Mouse (Mus musculus) embryonic facial prominence, embryonic 15.5 days (tissue): Measurements from ENCODE around the gene Sgpl1. TPM values are rescaled to one million over a fixed set of nuclear protein-coding genes. Genes with fewer than 3 reads are reported as not detected.

Experiments used
- ATAC-seq: fragments of 200-750 bp; cut with Nextera tagmentation; 2 replicates; pipeline ENCODE4 v1.8.0; 2017; ENCODE audit warnings: low read depth, moderate TSS enrichment; ENCODE audit not compliant: insufficient number of reproducible peaks, low FRiP score, low TSS enrichment
- H3K27ac ChIP-seq: fragments of 300-500 bp; sonication (generic); replicated peaks from 2 replicates; pipeline ENCODE4 v1.5.1; 2015; ENCODE audit warnings: mild to moderate bottlenecking, inconsistent platforms
- H3K27me3 ChIP-seq: fragments of 300-500 bp; sonication (generic); 2 replicates; pipeline ENCODE4 v1.6.1; 2015; ENCODE audit warnings: inconsistent platforms
- H3K36me3 ChIP-seq: fragments of 300-500 bp; sonication (generic); 2 replicates; pipeline ENCODE4 v1.6.1; 2015; ENCODE audit warnings: mild to moderate bottlenecking, inconsistent platforms
- H3K4me1 ChIP-seq: fragments of 300-500 bp; sonication (generic); 2 replicates; pipeline ENCODE4 v1.6.1; 2015; ENCODE audit warnings: inconsistent platforms
- H3K4me2 ChIP-seq: fragments of 300-500 bp; sonication (generic); replicated peaks from 2 replicates; pipeline ENCODE4 v1.6.1; 2015; ENCODE audit warnings: mild to moderate bottlenecking, inconsistent platforms
- H3K4me3 ChIP-seq: fragments of 300-500 bp; sonication (generic); replicated peaks from 2 replicates; pipeline ENCODE4 v1.5.1; 2015; ENCODE audit warnings: mild to moderate bottlenecking, inconsistent platforms
- H3K9ac ChIP-seq: fragments of 300-500 bp; sonication (generic); 2 replicates; pipeline ENCODE4 v1.6.1; 2015; ENCODE audit warnings: inconsistent platforms
- H3K9me3 ChIP-seq: fragments of 300-500 bp; sonication (generic); replicated peaks from 2 replicates; pipeline ENCODE4 v1.6.1; 2016; ENCODE audit warnings: inconsistent platforms
- WGBS: fragments of 180-500 bp; shearing (Covaris S2); methylation state at CpG from one replicate; pipeline ENCODE4 v1.1.7; 2015; 5-methylcytosine and 5-hydroxymethylcytosine counted together
- polyA plus RNA-seq: library from polyadenylated mRNA; unstranded; fragments of >200 nt; fragmentation: Nextera tagmentation; extraction: Ambion mirVana; gene quantifications from 2 replicates; pipeline ENCODE4 v1.2.1, GENCODE M21; 2015

Gene Sgpl1
- polyA plus RNA-seq, 1 experiment from 2014 or later: 66.7 TPM

- H3K9ac ChIP-seq: no peak overlapping the region
- H3K4me1 ChIP-seq: peaks cover 9% of the 10 kb centered on the region
- no peak overlapping the region for H3K4me3 ChIP-seq
- H3K27me3 ChIP-seq: no peaks in the 10 kb centered on the region
- no peak overlapping the region for H3K27ac ChIP-seq
- H3K36me3 ChIP-seq: no peaks in the 10 kb centered on the region
- H3K4me2 ChIP-seq: no peak overlapping the region
- no peaks in the 10 kb centered on the region for H3K9me3 ChIP-seq
- 65% methylated on average over 11 of the region's 11 CpGs for WGBS
- ATAC-seq: no peak
Measured at GRCm38 (mm10) chr10:61080931-61081255, 66.6 kb downstream of the Sgpl1 start.

DNA sequence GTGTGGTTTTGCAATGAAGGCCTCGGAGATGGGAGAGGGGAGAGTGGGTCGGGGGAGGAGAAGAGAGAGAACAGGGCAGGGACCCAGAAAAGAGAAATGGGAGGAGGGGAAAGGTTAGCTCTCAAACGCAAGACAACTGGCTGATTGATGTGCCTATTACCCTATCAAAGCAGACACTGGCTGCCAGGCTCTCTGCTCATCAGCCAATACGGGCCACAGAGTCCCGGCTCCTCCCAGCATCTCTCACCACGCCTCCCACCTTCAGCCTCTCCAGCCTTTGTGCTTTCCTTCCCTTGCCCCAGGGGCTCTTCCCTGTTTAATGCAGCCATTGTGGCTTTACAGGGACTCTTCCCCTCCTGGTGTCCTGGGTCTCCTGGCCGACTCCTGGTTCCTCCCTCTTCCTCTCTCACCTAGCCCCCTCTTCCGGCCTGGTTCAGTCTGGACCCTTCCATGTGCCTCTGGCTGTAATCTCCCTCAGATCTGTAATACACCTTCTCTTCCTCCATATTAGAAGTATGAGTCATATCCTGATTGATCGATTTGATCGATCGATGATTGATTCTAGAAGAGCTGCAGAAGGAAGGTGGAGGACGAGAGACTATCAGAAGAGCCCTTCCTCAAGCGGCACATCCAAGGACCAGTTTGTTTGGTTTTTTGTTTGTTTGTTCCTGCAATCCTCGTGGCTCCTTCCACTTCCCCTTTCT lies 67.1 kb downstream of the Sgpl1 start:
- peaks cover 9% of the 10 kb centered on the region for H3K4me1 ChIP-seq
- peak; percentile 93 for ATAC-seq
- H3K27me3 ChIP-seq: no peaks in the 10 kb centered on the region
- WGBS: 39% methylated on average over 14 of the region's 14 CpGs
- H3K27ac ChIP-seq: 0 out of 2 replicates have a peak overlapping the region, but pooled peaks have one; percentile 34
- H3K36me3 ChIP-seq: no peaks in the 10 kb centered on the region
- H3K9me3 ChIP-seq: no peaks in the 10 kb centered on the region
- no peak overlapping the region for H3K9ac ChIP-seq
- peak overlapping the region; percentile 15 for H3K4me3 ChIP-seq
- H3K4me2 ChIP-seq: peak overlapping the region; percentile 42

GRCm38 (mm10) chr10:61075607-61076006 lies 71.9 kb downstream of the Sgpl1 start:
- no peak for ATAC-seq
- Histone ChIP-seq H3K36me3 (no peaks in the 10 kb centered on the region), H3K4me3 (no peak overlapping the region), H3K4me2 (no peak overlapping the region), H3K9ac (no peak overlapping the region), H3K27me3 (no peaks in the 10 kb centered on the region), H3K27ac (no peak overlapping the region), H3K9me3 (no peaks in the 10 kb centered on the region), H3K4me1 (peaks cover 8% of the 10 kb centered on the region)
- 89% methylated on average over 3 of the region's 3 CpGs for WGBS

- no peak overlapping the region for H3K4me3 ChIP-seq
- no peaks in the 10 kb centered on the region for H3K27me3 ChIP-seq
- H3K4me1 ChIP-seq: no peaks in the 10 kb centered on the region
- H3K4me2 ChIP-seq: no peak overlapping the region
- 19% methylated on average over 1 of the region's 1 CpGs for WGBS
- H3K9ac ChIP-seq: no peak overlapping the region
- ATAC-seq: no peak
- no peaks in the 10 kb centered on the region for H3K9me3 ChIP-seq
- H3K27ac ChIP-seq: no peak overlapping the region
- H3K36me3 ChIP-seq: no peaks in the 10 kb centered on the region
Measured at GRCm38 (mm10) chr10:61074643-61075042, 72.9 kb downstream of the Sgpl1 start.

GRCm38 (mm10) chr10:61072324-61072723 lies 75.2 kb downstream of the Sgpl1 start:
- H3K9ac ChIP-seq: no peak overlapping the region
- ATAC-seq: no peak
- 12% methylated on average over 16 of the region's 16 CpGs for WGBS

DNA sequence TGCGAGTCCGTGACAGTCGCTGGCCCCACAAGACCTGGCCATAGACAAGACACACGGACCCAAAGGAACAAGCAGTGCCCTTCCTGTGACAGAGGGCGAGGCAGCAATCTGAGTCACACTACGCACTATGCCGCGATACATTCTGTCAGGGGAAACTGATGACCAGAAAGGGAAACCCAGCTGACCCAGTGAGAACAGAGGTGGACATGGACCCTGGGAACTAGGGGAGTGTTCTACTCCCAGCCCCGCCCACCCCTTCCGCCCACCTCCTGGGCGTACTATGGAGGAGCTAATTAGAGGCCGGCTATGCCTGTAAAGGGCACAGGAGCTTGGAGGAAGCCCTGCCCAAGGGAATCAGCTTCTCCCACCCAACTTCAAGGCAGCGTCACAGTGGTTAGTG lies 78.3 kb downstream of the Sgpl1 start:
- peaks cover 23% of the 10 kb centered on the region for H3K4me1 ChIP-seq
- H3K27ac ChIP-seq: no peak overlapping the region
- no peaks in the 10 kb centered on the region for H3K36me3 ChIP-seq
- WGBS: 16% methylated on average over 13 of the region's 13 CpGs
- peak overlapping the region; percentile 29; the same call in 1 of the 2 replicates for H3K4me2 ChIP-seq
- H3K4me3 ChIP-seq: no peak overlapping the region
- no peak overlapping the region for H3K9ac ChIP-seq
- no peaks in the 10 kb centered on the region for H3K9me3 ChIP-seq
- H3K27me3 ChIP-seq: no peaks in the 10 kb centered on the region
- ATAC-seq: no peak

More at GRCm38 (mm10) chr10:61072324-61072723, 75.2 kb downstream of the Sgpl1 start:
- Histone ChIP-seq H3K4me2 (no peak overlapping the region), H3K27ac (no peak overlapping the region), H3K4me3 (no peak overlapping the region), H3K27me3 (no peaks in the 10 kb centered on the region), H3K36me3 (no peaks in the 10 kb centered on the region), H3K9me3 (no peaks in the 10 kb centered on the region), H3K4me1 (peaks cover 11% of the 10 kb centered on the region)

DNA sequence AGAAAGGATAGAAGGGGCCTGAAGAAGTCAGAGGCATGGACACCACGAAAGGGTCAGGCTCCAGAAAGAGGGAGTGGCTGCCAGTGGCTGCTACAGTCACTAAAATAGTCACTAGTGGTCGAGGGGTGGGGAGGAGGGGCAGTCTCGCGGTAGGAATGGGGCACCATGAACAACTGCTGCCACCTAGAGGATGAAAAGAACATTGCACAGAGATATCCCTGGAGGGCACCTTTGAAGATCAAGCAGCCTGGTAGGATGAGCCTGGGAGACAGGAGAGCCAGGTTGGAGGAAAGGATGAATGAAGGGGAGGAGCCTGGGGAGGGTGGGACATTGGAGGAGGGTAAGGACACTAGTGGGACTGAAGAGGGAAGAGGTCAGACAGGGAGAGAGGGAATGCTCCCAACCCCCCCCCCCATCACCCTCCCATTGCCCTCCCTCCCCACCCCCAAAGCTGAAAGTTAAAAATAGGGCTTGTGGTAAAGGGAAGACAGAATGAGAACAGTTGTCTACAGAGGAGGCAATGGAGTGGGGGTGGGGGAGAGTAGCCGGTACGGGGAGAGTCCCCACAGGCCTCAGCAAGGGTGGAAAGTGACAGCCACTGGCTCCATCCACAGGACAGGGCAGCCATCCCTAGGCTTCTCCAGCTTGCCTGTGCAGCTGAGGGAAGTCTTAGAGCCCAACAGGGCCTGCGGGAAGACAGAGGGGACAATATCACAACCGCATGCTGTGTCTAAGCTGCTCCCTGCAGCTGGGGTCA lies 78.9 kb downstream of the Sgpl1 start:
- Histone ChIP-seq H3K4me2 (peak overlapping the region; percentile 29), H3K36me3 (no peaks in the 10 kb centered on the region), H3K9ac (no peak overlapping the region), H3K27me3 (no peaks in the 10 kb centered on the region), H3K27ac (no peak overlapping the region), H3K9me3 (no peaks in the 10 kb centered on the region), H3K4me3 (no peak overlapping the region), H3K4me1 (peaks cover 23% of the 10 kb centered on the region)
- ATAC-seq: peak; percentile 68
- WGBS: 7% methylated on average over 8 of the region's 8 CpGs

- Histone ChIP-seq H3K9me3 (no peaks in the 10 kb centered on the region), H3K4me3 (no peak overlapping the region), H3K4me1 (peaks cover 23% of the 10 kb centered on the region), H3K9ac (no peak overlapping the region), H3K27ac (no peak overlapping the region), H3K27me3 (no peaks in the 10 kb centered on the region), H3K4me2 (no peak overlapping the region), H3K36me3 (no peaks in the 10 kb centered on the region)
- no peak for ATAC-seq
- WGBS: 49% methylated on average over 13 of the region's 13 CpGs
Measured at GRCm38 (mm10) chr10:61065287-61066005, 82.1 kb downstream of the Sgpl1 start.

DNA sequence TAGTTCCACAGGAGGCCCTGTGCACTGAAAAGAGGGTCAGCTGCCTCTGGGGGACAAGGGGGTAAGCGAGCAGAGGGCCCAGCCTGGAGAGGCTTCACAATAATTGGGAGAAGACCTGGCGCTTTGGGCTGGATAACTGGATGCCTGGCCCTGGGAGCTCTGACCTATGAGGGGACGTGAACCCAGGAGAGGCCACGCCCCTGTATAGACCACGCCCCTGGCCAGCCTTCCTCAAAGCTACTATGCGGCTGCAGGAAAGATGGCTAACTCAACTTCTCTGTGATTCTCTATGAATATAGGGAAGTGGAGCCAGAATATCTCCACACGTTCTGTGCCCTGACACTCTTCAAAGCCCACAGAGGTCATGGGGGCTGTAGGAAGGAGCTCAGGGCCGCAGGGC lies 82.9 kb downstream of the Sgpl1 start:
- Histone ChIP-seq H3K4me2 (no peak overlapping the region), H3K36me3 (no peaks in the 10 kb centered on the region), H3K9me3 (no peaks in the 10 kb centered on the region), H3K9ac (no peak overlapping the region), H3K27me3 (no peaks in the 10 kb centered on the region), H3K4me1 (peaks cover 29% of the 10 kb centered on the region), H3K4me3 (no peak overlapping the region), H3K27ac (no peak overlapping the region)
- no peak for ATAC-seq
- WGBS: 15% methylated on average over 8 of the region's 8 CpGs

- Histone ChIP-seq H3K9me3 (no peaks in the 10 kb centered on the region), H3K4me3 (no peak overlapping the region), H3K27ac (no peak overlapping the region), H3K36me3 (no peaks in the 10 kb centered on the region), H3K27me3 (no peaks in the 10 kb centered on the region), H3K9ac (no peak overlapping the region), H3K4me2 (no peak overlapping the region), H3K4me1 (peaks cover 20% of the 10 kb centered on the region)
- 78% methylated on average over 10 of the region's 10 CpGs for WGBS
- no peak for ATAC-seq
Measured at GRCm38 (mm10) chr10:61063271-61063864, 84.1 kb downstream of the Sgpl1 start.

- no peak overlapping the region for H3K4me3 ChIP-seq
- 12% methylated on average over 6 of the region's 6 CpGs for WGBS
- no peaks in the 10 kb centered on the region for H3K27me3 ChIP-seq
- no peak overlapping the region for H3K27ac ChIP-seq
- H3K9me3 ChIP-seq: no peaks in the 10 kb centered on the region; the same call in 1 of the 2 replicates
- ATAC-seq: no peak
- peaks cover 9% of the 10 kb centered on the region for H3K4me1 ChIP-seq
- H3K36me3 ChIP-seq: no peaks in the 10 kb centered on the region
- H3K4me2 ChIP-seq: no peak overlapping the region
- no peak overlapping the region for H3K9ac ChIP-seq
Measured at GRCm38 (mm10) chr10:61059543-61060110, 87.9 kb downstream of the Sgpl1 start.
